In genomic region chr12:17992572-17992971, GRCm38 (mm10) we compare ENCODE assay signal across 8 mouse cellular contexts.
DNase-seq lines count a peak whose midpoint lies in the region; ATAC-seq and TF ChIP-seq lines count a peak whose summit lies in the region.
"Not testable (repeated sequence)": the region's sequence is repeated elsewhere in the genome, so short reads cannot be mapped to it uniquely, and the experiment has no call there.

No protein-coding gene starts in this region.

- H3K4me1 ChIP-seq in hindbrain, embryonic 12.5 days; liver, postnatal 0 days (ENCODE audit: insufficient read depth); neural tube, embryonic 12.5 days; testis, adult 2 months (ENCODE audit: control insufficient read depth, insufficient read depth, low read length): not testable (repeated sequence)

- H3K4me3 ChIP-seq in hindbrain, embryonic 12.5 days, result peak overlapping the region; percentile 67
- H3K4me3 ChIP-seq in liver, postnatal 0 days (ENCODE audit: low read depth, low read length), result peak overlapping the region; percentile 36
- peak overlapping the region; percentile 61 for H3K4me3 ChIP-seq in neural tube, embryonic 12.5 days
- peak overlapping the region; percentile 67 for H3K4me3 ChIP-seq in testis, adult 2 months (ENCODE audit: control insufficient read depth, low read depth, low read length)

- in situ Hi-C loops in Patski (cut with MboI; ENCODE audit: low pct_unique_long_range_greater_than_20kb), result not testable (repeated sequence)

- under 1% methylated on average over 39 of the region's 44 CpGs for WGBS in hindbrain, embryonic 12.5 days
- WGBS in liver, postnatal 0 days (ENCODE audit: insufficient replicate concordance), result 1% methylated on average over 34 of the region's 44 CpGs
- WGBS in neural tube, embryonic 12.5 days, result under 1% methylated on average over 40 of the region's 44 CpGs

- not testable (repeated sequence) for ATAC-seq in Patski; liver, postnatal 0 days
- peak; percentile 84 for ATAC-seq in hindbrain, embryonic 12.5 days (ENCODE audit: low FRiP score)
- ATAC-seq in neural tube, embryonic 12.5 days (ENCODE audit: low FRiP score, low read depth), result peak; percentile 87

- peak overlapping the region; percentile 66 for H3K9ac ChIP-seq in hindbrain, embryonic 12.5 days
- H3K9ac ChIP-seq in liver, postnatal 0 days (replicated peaks), result not testable (repeated sequence)
- H3K9ac ChIP-seq in neural tube, embryonic 12.5 days, result peak overlapping the region; percentile 61

- DNase-seq in Patski (ENCODE audit: low read depth, low spot score), result peak; percentile 6
- DNase-seq in embryo, embryonic 11.5 days (ENCODE audit: low read depth, low spot score), result peak; percentile 67
- DNase-seq in gastrocnemius, postnatal 10 days, result peak; percentile 10
- peak; percentile 15 to 16 for DNase-seq in layer of hippocampus, postnatal 14 days (ENCODE audit: low spot score in 2 of 2)
- peak; percentile 19 for DNase-seq in liver, postnatal 0 days

- not testable (repeated sequence) for TF ChIP-seq EP300 in liver, postnatal 0 days (IDR thresholded peaks at IDR 0.05; ENCODE audit: low read depth)

- CTCF ChIA-PET in Patski (lab: Charles Lee), result not testable (repeated sequence)

- peak overlapping the region; percentile 23; the same call in 1 of the 2 replicates for H3K27ac ChIP-seq in hindbrain, embryonic 12.5 days
- H3K27ac ChIP-seq in liver, postnatal 0 days (ENCODE audit: low read depth); neural tube, embryonic 12.5 days; testis, adult 2 months (ENCODE audit: control insufficient read depth, insufficient read depth, low read depth, low read length): not testable (repeated sequence)

- not testable (repeated sequence) for H3K9me3 ChIP-seq in hindbrain, embryonic 12.5 days (replicated peaks); liver, postnatal 0 days (ENCODE audit: low read length); neural tube, embryonic 12.5 days

- H3K36me3 ChIP-seq in hindbrain, embryonic 12.5 days; liver, postnatal 0 days (replicated peaks; ENCODE audit: insufficient read depth, low read length); neural tube, embryonic 12.5 days; testis, adult 2 months (ENCODE audit: control insufficient read depth, insufficient read depth, low read length): not testable (repeated sequence)

- peak overlapping the region; percentile 56 for H3K4me2 ChIP-seq in hindbrain, embryonic 12.5 days (replicated peaks)
- H3K4me2 ChIP-seq in liver, postnatal 0 days (ENCODE audit: low read depth, low read length), result peak overlapping the region; percentile 55
- peak overlapping the region; percentile 62 for H3K4me2 ChIP-seq in neural tube, embryonic 12.5 days (replicated peaks)

- H3K27me3 ChIP-seq in Patski; hindbrain, embryonic 12.5 days; liver, postnatal 0 days (ENCODE audit: insufficient read depth, low read length); neural tube, embryonic 12.5 days (replicated peaks); testis, adult 2 months (ENCODE audit: control insufficient read depth, insufficient read depth, low read length): not testable (repeated sequence)

- TF ChIP-seq POLR2A in testis, adult 2 months (IDR thresholded peaks at IDR 0.05; ENCODE audit: control insufficient read depth, low read depth, low read length), result not testable (repeated sequence)

- TF ChIP-seq CTCF in Patski (IDR thresholded peaks at IDR 0.05); liver, postnatal 0 days (IDR thresholded peaks at IDR 0.05; ENCODE audit: low read depth); testis, adult 2 months (IDR thresholded peaks at IDR 0.05; ENCODE audit: control insufficient read depth, insufficient read depth, insufficient replicate concordance, low read depth, low read length): not testable (repeated sequence)

- POLR2A ChIA-PET in Patski (lab: Charles Lee), result not testable (repeated sequence)

Comparison
In these comparisons a context has a peak if more than half of its experiments do, and no peak if none do; other contexts are left out.
1. DNase-seq: peak in every context shown above with its lines; median percentile 67 in embryo, embryonic 11.5 days; 19 in liver, postnatal 0 days; 16 in layer of hippocampus, postnatal 14 days; 10 in gastrocnemius, postnatal 10 days; 6 in Patski.